9 mouse cellular contexts compared by ENCODE assay signal in genomic region chr16:33581661-33582099, GRCm38 (mm10).
A peak's percentile ranks its signal among the peaks of the same experiment; 100 is the strongest.
DNase-seq lines count a peak whose midpoint lies in the region; ATAC-seq and TF ChIP-seq lines count a peak whose summit lies in the region.
"Had no signal": no experiment of that assay in that cellular context is flagged by ENCODE, and none has a peak within 500 bp of the region (broad histone marks: within the 10 kb centered on the region; RNA-seq: fewer than 3 reads in every experiment).

No protein-coding gene starts in this region.

- H3K27ac ChIP-seq in spleen, adult 2 months (ENCODE audit: insufficient read depth, low read length): peak overlapping the region; percentile 41; the same call in 1 of the 2 replicates
- H3K27ac ChIP-seq in heart, postnatal 0 days (ENCODE audit: low read depth): peak overlapping the region; percentile 92
- peak overlapping the region; percentile 56; the same call in 1 of the 2 replicates for H3K27ac ChIP-seq in limb, embryonic 12.5 days
- H3K27ac ChIP-seq in forebrain, embryonic 16.5 days (ENCODE audit: low read length): no peak overlapping the region

- H3K4me3 ChIP-seq in spleen, adult 2 months (ENCODE audit: extremely low read depth, insufficient read depth, insufficient read length): no peak overlapping the region
- no peak overlapping the region for H3K4me3 ChIP-seq in heart, postnatal 0 days (ENCODE audit: low read depth, low read length)
- H3K4me3 ChIP-seq in limb, embryonic 12.5 days (replicated peaks): no peak overlapping the region
- H3K4me3 ChIP-seq in forebrain, embryonic 16.5 days (replicated peaks; ENCODE audit: low read length): no peak overlapping the region
- H3K4me3 ChIP-seq: erythroblast, embryonic 14.5 days had no signal

- TF ChIP-seq EP300 in heart, postnatal 0 days (IDR thresholded peaks at IDR 0.05; ENCODE audit: low read depth): peak; percentile 67

- no peaks in the 10 kb centered on the region for H3K27me3 ChIP-seq in spleen, adult 2 months (ENCODE audit: control insufficient read depth, insufficient read depth, low read length)
- no peaks in the 10 kb centered on the region for H3K27me3 ChIP-seq in heart, postnatal 0 days (ENCODE audit: control insufficient read depth, insufficient read depth, low read length)
- no peaks in the 10 kb centered on the region for H3K27me3 ChIP-seq in limb, embryonic 12.5 days
- no peaks in the 10 kb centered on the region for H3K27me3 ChIP-seq in forebrain, embryonic 16.5 days (replicated peaks; ENCODE audit: control insufficient read depth, insufficient read depth, low read length)

- no peaks in the 10 kb centered on the region for H3K36me3 ChIP-seq in spleen, adult 2 months (ENCODE audit: control insufficient read depth, insufficient read depth, low read length)
- no peaks in the 10 kb centered on the region for H3K36me3 ChIP-seq in heart, postnatal 0 days (replicated peaks; ENCODE audit: control insufficient read depth, insufficient read depth, low read length)
- H3K36me3 ChIP-seq in limb, embryonic 12.5 days: no peaks in the 10 kb centered on the region
- H3K36me3 ChIP-seq in forebrain, embryonic 16.5 days (ENCODE audit: control insufficient read depth, insufficient read depth): no peaks in the 10 kb centered on the region

- H3K9ac ChIP-seq in heart, postnatal 0 days (replicated peaks; ENCODE audit: low read depth, low read length): no peak overlapping the region
- no peak overlapping the region for H3K9ac ChIP-seq in limb, embryonic 12.5 days (replicated peaks)
- no peak overlapping the region for H3K9ac ChIP-seq in forebrain, embryonic 16.5 days (replicated peaks; ENCODE audit: low read depth, low read length)

- 65% methylated on average over 4 of the region's 4 CpGs for WGBS in spleen, adult 2 months
- WGBS in heart, postnatal 0 days: 22% methylated on average over 4 of the region's 4 CpGs
- 64% methylated on average over 4 of the region's 4 CpGs for WGBS in limb, embryonic 12.5 days
- 70% methylated on average over 4 of the region's 4 CpGs for WGBS in forebrain, embryonic 16.5 days

- no peaks in the 10 kb centered on the region for H3K9me3 ChIP-seq in heart, postnatal 0 days (replicated peaks; ENCODE audit: control insufficient read depth, low read length)
- no peaks in the 10 kb centered on the region for H3K9me3 ChIP-seq in limb, embryonic 12.5 days
- H3K9me3 ChIP-seq in forebrain, embryonic 16.5 days (ENCODE audit: control insufficient read depth, low read length): no peaks in the 10 kb centered on the region; the same call in 1 of the 2 replicates

- peaks cover 5% of the 10 kb centered on the region; the same call in 1 of the 2 replicates for H3K4me1 ChIP-seq in spleen, adult 2 months (ENCODE audit: control insufficient read depth, insufficient read depth, insufficient read length)
- peaks cover 72% of the 10 kb centered on the region for H3K4me1 ChIP-seq in heart, postnatal 0 days (ENCODE audit: control insufficient read depth, insufficient read depth)
- H3K4me1 ChIP-seq in limb, embryonic 12.5 days (replicated peaks): peaks cover 58% of the 10 kb centered on the region
- H3K4me1 ChIP-seq in forebrain, embryonic 16.5 days (replicated peaks; ENCODE audit: control insufficient read depth, insufficient read depth, low read length): peaks cover 29% of the 10 kb centered on the region

- ATAC-seq in heart, postnatal 0 days (ENCODE audit: insufficient read depth, low read depth): peak; percentile 37
- no peak for ATAC-seq in limb, embryonic 12.5 days (ENCODE audit: insufficient number of reproducible peaks, insufficient read depth, low FRiP score, low TSS enrichment, low read depth)
- no peak for ATAC-seq in monocyte, adult 5-6 weeks (replicated peaks; ENCODE audit: insufficient number of reproducible peaks, low FRiP score, low TSS enrichment, poor library complexity, severe bottlenecking)
- ATAC-seq in forebrain, embryonic 16.5 days: no peak

- H3K4me2 ChIP-seq in heart, postnatal 0 days (ENCODE audit: low read depth, low read length): no peak overlapping the region
- no peak overlapping the region for H3K4me2 ChIP-seq in limb, embryonic 12.5 days
- no peak overlapping the region for H3K4me2 ChIP-seq in forebrain, embryonic 16.5 days (ENCODE audit: low read length)

- TF ChIP-seq CTCF in spleen, adult 2 months (IDR thresholded peaks at IDR 0.05; ENCODE audit: extremely low read depth, insufficient read depth, insufficient read length, insufficient replicate concordance): no peak
- TF ChIP-seq CTCF in heart, postnatal 0 days (IDR thresholded peaks at IDR 0.05; ENCODE audit: low read depth): no peak

- no peak for TF ChIP-seq POLR2A in spleen, adult 2 months (IDR thresholded peaks at IDR 0.05; ENCODE audit: low read depth, low read length)

- DNase-seq in spleen, adult 2 months (ENCODE audit: low read depth in 1 of 2, low spot score in 2 of 2): no peak
- DNase-seq in spleen, adult 18-20 months: no peak
- peak; percentile 77 for DNase-seq in heart, postnatal 0 days (ENCODE audit: low spot score)
- peak; percentile 64 for DNase-seq in testis, postnatal 10 days (ENCODE audit: low spot score)
- DNase-seq in retina, embryonic 14.5 days (ENCODE audit: low spot score): no peak

Comparison
In these comparisons a context has a peak if more than half of its experiments do, and no peak if none do; other contexts are left out.
1. DNase-seq: peak in heart, postnatal 0 days (single experiment) and testis, postnatal 10 days (single experiment); none in spleen, adult 2 months (0 of 2), spleen, adult 18-20 months (0 of 2) and retina, embryonic 14.5 days (single experiment).